ENCODE assay signal across 16 mouse cellular contexts in genomic region chr13:24194018-24194417, GRCm38 (mm10).
DNase-seq lines count a peak whose midpoint lies in the region; ATAC-seq and TF ChIP-seq lines count a peak whose summit lies in the region.
"Had no signal": no experiment of that assay in that cellular context is flagged by ENCODE, and none has a peak within 500 bp of the region (broad histone marks: within the 10 kb centered on the region; RNA-seq: fewer than 3 reads in every experiment).

No protein-coding gene starts in this region.

- H3K4me3 ChIP-seq in cerebellum, adult 2 months (replicated peaks; ENCODE audit: insufficient read depth, low read depth, low read length), result no peak overlapping the region
- H3K4me3 ChIP-seq in lung, embryonic 14.5 days (ENCODE audit: low read depth, low read length), result no peak overlapping the region
- no peak overlapping the region for H3K4me3 ChIP-seq in small intestine, adult 2 months (ENCODE audit: low read depth, low read length)
- H3K4me3 ChIP-seq in midbrain, embryonic 10.5 days, result no peak overlapping the region
- H3K4me3 ChIP-seq: embryonic facial prominence, embryonic 12.5 days; forebrain, embryonic 15.5 days; stomach, embryonic 15.5 days had no signal

- H3K27ac ChIP-seq in cerebellum, adult 2 months (ENCODE audit: insufficient read depth, low read length), result no peak overlapping the region
- no peak overlapping the region for H3K27ac ChIP-seq in lung, embryonic 14.5 days (ENCODE audit: low read depth)
- no peak overlapping the region for H3K27ac ChIP-seq in small intestine, adult 2 months (ENCODE audit: insufficient read depth, low read depth, low read length)
- no peak overlapping the region for H3K27ac ChIP-seq in midbrain, embryonic 10.5 days (replicated peaks)
- H3K27ac ChIP-seq: embryonic facial prominence, embryonic 12.5 days; forebrain, embryonic 15.5 days; macrophage; stomach, embryonic 15.5 days had no signal

- WGBS in cerebellum, adult 2 months, result 88% methylated on average over 5 of the region's 5 CpGs
- 85% methylated on average over 5 of the region's 5 CpGs for WGBS in lung, embryonic 14.5 days
- 91% methylated on average over 5 of the region's 5 CpGs for WGBS in small intestine, adult 2 months
- WGBS in midbrain, embryonic 10.5 days, result 78% methylated on average over 5 of the region's 5 CpGs

- TF ChIP-seq CTCF in cerebellum, adult 2 months (IDR thresholded peaks at IDR 0.05; ENCODE audit: borderline replicate concordance, insufficient read depth, low read depth, low read length), result peak; percentile 18; the same call in 1 of the 2 replicates
- peak; percentile 46 for TF ChIP-seq CTCF in lung, embryonic 14.5 days (IDR thresholded peaks at IDR 0.05; ENCODE audit: low read depth)
- TF ChIP-seq CTCF in Patski (IDR thresholded peaks at IDR 0.05), result peak; percentile 60
- peak; percentile 52; the same call in 1 of the 2 replicates for TF ChIP-seq CTCF in small intestine, adult 2 months (IDR thresholded peaks at IDR 0.05; ENCODE audit: extremely low read depth, insufficient read length, insufficient replicate concordance, low read depth, low read length)

- H3K4me1 ChIP-seq in cerebellum, adult 2 months (ENCODE audit: control insufficient read depth, insufficient read depth, low read length), result no peaks in the 10 kb centered on the region
- no peaks in the 10 kb centered on the region for H3K4me1 ChIP-seq in lung, embryonic 14.5 days (ENCODE audit: insufficient read depth)
- peaks cover 6% of the 10 kb centered on the region; the same call in 1 of the 2 replicates for H3K4me1 ChIP-seq in small intestine, adult 2 months (ENCODE audit: control insufficient read depth, insufficient read depth, insufficient read length, low read length)
- peaks cover 14% of the 10 kb centered on the region for H3K4me1 ChIP-seq in midbrain, embryonic 10.5 days
- H3K4me1 ChIP-seq: stomach, embryonic 15.5 days had no signal

- DNase-seq in cerebellum, adult 2 months, result no peak
- DNase-seq in cerebellum, adult 18-20 months, result no peak
- no peak for DNase-seq in lung, embryonic 14.5 days
- no peak for DNase-seq in lung, adult 18-20 months
- DNase-seq in Patski (ENCODE audit: low read depth, low spot score), result no peak
- no peak for DNase-seq in midbrain, embryonic 10.5 days (ENCODE audit: low spot score)
- DNase-seq in adrenal gland, adult (ENCODE audit: inconsistent age in 2 of 2, low spot score in 1 of 2), result no peak
- DNase-seq: cerebellum, adult 9-10 months; heart, adult 18-20 months; kidney, postnatal 14 days had no signal

- no peaks in the 10 kb centered on the region for H3K36me3 ChIP-seq in lung, embryonic 14.5 days (ENCODE audit: insufficient read depth)
- H3K36me3 ChIP-seq in small intestine, adult 2 months (ENCODE audit: control insufficient read depth, insufficient read depth, low read length), result no peaks in the 10 kb centered on the region
- no peaks in the 10 kb centered on the region for H3K36me3 ChIP-seq in midbrain, embryonic 10.5 days
- H3K36me3 ChIP-seq: embryonic facial prominence, embryonic 12.5 days; forebrain, embryonic 15.5 days; stomach, embryonic 15.5 days had no signal

- TF ChIP-seq POLR2A in cerebellum, adult 2 months (IDR thresholded peaks at IDR 0.05; ENCODE audit: borderline replicate concordance, insufficient read depth, low read length), result no peak
- no peak for TF ChIP-seq POLR2A in small intestine, adult 2 months (IDR thresholded peaks at IDR 0.05; ENCODE audit: low read depth, low read length)

- POLR2A ChIA-PET in Patski (lab: Charles Lee), result no interaction called here

- H3K27me3 ChIP-seq in cerebellum, adult 2 months (ENCODE audit: control insufficient read depth, insufficient read depth, low read length), result no peaks in the 10 kb centered on the region
- H3K27me3 ChIP-seq in lung, embryonic 14.5 days (ENCODE audit: insufficient read depth, low read length), result no peaks in the 10 kb centered on the region
- H3K27me3 ChIP-seq in Patski, result no peaks in the 10 kb centered on the region
- H3K27me3 ChIP-seq in small intestine, adult 2 months (ENCODE audit: control insufficient read depth, insufficient read depth, low read length), result no peaks in the 10 kb centered on the region
- no peaks in the 10 kb centered on the region for H3K27me3 ChIP-seq in midbrain, embryonic 10.5 days (ENCODE audit: low read depth, poor library complexity, severe bottlenecking)
- H3K27me3 ChIP-seq: embryonic facial prominence, embryonic 12.5 days; forebrain, embryonic 15.5 days; stomach, embryonic 15.5 days had no signal

- no peak for ATAC-seq in lung, embryonic 14.5 days (ENCODE audit: insufficient read depth)
- ATAC-seq in Patski, result no peak
- ATAC-seq: activated CD4-positive, CD25-positive, alpha-beta regulatory T cell, adult 4 months; forebrain, embryonic 15.5 days had no signal

- CTCF ChIA-PET in Patski (lab: Charles Lee), result interaction anchor here (1.0 kb wide), 1 partner anchor 43 kb away, joined by 3 read pairs; no protein-coding TSS in a partner anchor

- H3K4me2 ChIP-seq in lung, embryonic 14.5 days, result no peak overlapping the region
- H3K4me2 ChIP-seq: embryonic facial prominence, embryonic 12.5 days; forebrain, embryonic 15.5 days; stomach, embryonic 15.5 days had no signal

- no peaks in the 10 kb centered on the region for H3K9me3 ChIP-seq in lung, embryonic 14.5 days (ENCODE audit: low read depth, low read length)
- H3K9me3 ChIP-seq in midbrain, embryonic 10.5 days (replicated peaks), result peaks cover 9% of the 10 kb centered on the region
- H3K9me3 ChIP-seq: forebrain, embryonic 15.5 days; stomach, embryonic 15.5 days had no signal

- in situ Hi-C loops in Patski (cut with MboI; ENCODE audit: low pct_unique_long_range_greater_than_20kb), result no loop called here

- no peak overlapping the region for H3K9ac ChIP-seq in lung, embryonic 14.5 days
- H3K9ac ChIP-seq: embryonic facial prominence, embryonic 12.5 days; forebrain, embryonic 15.5 days; stomach, embryonic 15.5 days had no signal
